Mouse (Mus musculus): ENCODE data around the gene Ppcdc. TPM values are rescaled to one million over a fixed set of nuclear protein-coding genes. Genes with fewer than 3 reads are reported as not detected.
A peak's percentile ranks its signal among the peaks of the same experiment; 100 is the strongest.

Ppcdc gene
- total RNA-seq (2021): 1 to 10 TPM; 7.1 to 7.7 TPM
- long read RNA-seq, experiment 1, partial matches to known transcripts: 3 of 10 reads
- long read RNA-seq, experiment 1, other reads (novel, unspliced or antisense): 2 of 10 reads
- long read RNA-seq, experiment 2, partial matches to known transcripts: 0 of 9 reads
- long read RNA-seq, experiment 2, other reads (novel, unspliced or antisense): 5 of 9 reads

GRCm38 (mm10) chr9:57439522-57440295 lies at the start of gene Ppcdc:
TSS of gene Ppcdc (minus strand) at chr9:57440124.
- DNase-seq: peak; percentile 81 to 87
- intact Hi-C loops (cut with DNase I): no loop called here

DNA sequence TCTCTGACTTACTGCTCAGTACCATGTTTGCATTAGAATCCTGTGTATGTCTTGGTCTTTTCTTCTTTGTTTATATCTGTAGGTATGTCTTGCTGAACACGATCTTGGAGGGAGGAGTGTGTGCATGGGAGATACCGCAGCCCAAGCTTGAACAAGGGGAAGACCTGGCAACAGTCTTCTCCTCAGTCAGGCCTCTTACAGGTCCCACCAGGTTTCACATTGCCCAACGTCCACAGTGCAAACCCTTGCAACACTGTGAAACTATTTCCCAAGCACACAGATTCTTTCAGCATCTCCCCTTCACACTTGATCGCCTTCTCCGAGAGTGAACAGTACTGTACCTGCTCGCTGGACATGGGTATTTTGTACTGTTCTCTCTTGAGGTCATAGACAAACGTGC lies 47.9 kb upstream of the Ppcdc start:
- DNase-seq: no peak
- intact Hi-C loops (cut with DNase I): loop anchor here (2.0 to 5.0 kb wide), 2 partner anchors 29 to 169 kb away; no protein-coding TSS in a partner anchor

DNA sequence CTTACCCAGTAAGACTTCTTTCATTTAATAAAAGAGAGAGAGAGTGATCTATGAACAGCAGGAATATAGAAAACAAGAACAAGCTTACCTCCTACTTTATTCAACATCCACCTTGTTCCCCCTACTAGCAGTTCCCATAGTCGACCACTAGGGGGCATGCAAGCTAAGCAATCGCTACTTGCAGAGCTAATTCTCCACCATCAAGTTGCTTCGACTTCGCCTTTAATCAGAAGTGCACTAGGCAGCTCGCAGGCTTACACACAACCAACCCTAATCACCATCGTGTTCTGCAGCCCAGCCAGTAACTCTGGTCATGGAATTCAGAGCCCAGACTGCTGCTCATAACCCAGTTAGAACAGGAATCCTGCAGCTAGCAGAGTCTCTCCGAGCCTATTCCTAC lies 45.9 kb upstream of the Ppcdc start:
- peak; percentile 52 to 71 for DNase-seq

GRCm38 (mm10) chr9:57468914-57469313 lies 29.0 kb upstream of the Ppcdc start:
- no peak for DNase-seq
- intact Hi-C loops (cut with DNase I): no loop called here

More for the DNA sequence above, 45.9 kb upstream of the Ppcdc start:
- intact Hi-C loops (cut with DNase I): loop anchor here (2.0 to 5.0 kb wide), 2 partner anchors 31 to 172 kb away; no protein-coding TSS in a partner anchor

GRCm38 (mm10) chr9:57467896-57468549 lies 28.1 kb upstream of the Ppcdc start, which contains the start of gene Scamp5:
TSS of gene Scamp5 (minus strand) at chr9:57468060.
- intact Hi-C loops (cut with DNase I): no loop called here
- DNase-seq: peak; percentile 65 to 76

GRCm38 (mm10) chr9:57467271-57467771 lies 27.4 kb upstream of the Ppcdc start:
- intact Hi-C loops (cut with DNase I): no loop called here
- DNase-seq: no peak

- DNase-seq: no peak
- intact Hi-C loops (cut with DNase I): no loop called here
Observed at GRCm38 (mm10) chr9:57466101-57466500, 26.2 kb upstream of the Ppcdc start.

DNA sequence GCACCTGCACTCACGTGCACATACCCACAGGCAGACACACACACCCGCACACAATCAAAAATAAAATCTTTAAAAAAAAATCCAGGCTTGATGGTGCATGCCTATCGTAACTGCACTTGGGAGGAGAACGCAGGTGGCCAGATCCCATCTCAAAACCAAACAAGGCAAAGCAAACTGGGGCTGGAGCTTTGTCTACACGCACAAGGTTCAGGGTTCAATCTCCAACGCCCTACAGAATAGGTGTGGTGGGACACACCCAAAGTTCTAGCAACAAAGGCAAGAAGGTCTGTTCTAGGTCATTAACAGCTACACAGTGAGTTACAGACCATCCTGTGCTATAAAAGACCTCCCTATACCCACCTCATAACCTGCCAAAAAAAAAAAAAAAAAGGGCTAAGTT lies 22.9 kb upstream of the Ppcdc start:
- no peak for DNase-seq
- intact Hi-C loops (cut with DNase I): no loop called here

DNA sequence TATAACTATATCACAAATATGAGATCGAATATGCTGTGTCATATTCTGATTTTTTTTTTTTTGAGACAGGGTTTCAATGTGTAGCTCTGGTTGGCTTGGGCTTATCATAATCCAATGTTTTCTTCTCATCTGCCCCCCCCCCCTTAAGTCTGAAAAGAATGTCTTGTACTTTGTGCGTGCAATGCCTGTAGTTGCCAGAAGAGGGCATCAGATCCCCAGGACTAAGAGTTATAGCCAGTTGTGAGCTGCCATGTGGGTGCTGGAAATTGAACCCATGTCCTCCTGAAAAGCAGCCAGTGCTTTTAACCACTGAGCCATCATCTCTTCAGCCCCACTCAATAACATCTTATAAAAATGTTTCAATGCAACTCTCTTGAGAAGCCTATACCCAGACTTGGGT lies 19.8 kb upstream of the Ppcdc start:
- DNase-seq: no peak
- intact Hi-C loops (cut with DNase I): no loop called here

DNA sequence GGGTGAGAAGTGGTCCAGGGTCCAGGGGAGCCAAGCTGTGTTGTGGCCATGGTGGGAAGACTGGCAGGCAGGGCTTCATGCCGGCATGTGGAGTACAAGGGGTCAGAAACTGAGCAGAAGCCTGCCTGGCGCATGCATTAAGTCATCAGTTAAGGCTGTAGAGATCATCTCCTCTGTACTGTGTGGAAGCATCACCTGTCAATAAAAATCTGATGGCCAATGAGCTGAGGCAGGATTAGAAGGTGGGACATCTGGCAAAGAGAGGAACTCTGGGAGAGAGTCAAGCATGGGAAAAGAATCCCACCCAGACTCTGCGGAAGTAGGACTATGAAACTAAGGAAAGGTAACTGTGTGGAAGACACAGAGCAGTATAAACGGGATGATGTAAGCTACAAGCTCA lies 13.6 kb upstream of the Ppcdc start:
- no peak for DNase-seq
- intact Hi-C loops (cut with DNase I): no loop called here

DNA sequence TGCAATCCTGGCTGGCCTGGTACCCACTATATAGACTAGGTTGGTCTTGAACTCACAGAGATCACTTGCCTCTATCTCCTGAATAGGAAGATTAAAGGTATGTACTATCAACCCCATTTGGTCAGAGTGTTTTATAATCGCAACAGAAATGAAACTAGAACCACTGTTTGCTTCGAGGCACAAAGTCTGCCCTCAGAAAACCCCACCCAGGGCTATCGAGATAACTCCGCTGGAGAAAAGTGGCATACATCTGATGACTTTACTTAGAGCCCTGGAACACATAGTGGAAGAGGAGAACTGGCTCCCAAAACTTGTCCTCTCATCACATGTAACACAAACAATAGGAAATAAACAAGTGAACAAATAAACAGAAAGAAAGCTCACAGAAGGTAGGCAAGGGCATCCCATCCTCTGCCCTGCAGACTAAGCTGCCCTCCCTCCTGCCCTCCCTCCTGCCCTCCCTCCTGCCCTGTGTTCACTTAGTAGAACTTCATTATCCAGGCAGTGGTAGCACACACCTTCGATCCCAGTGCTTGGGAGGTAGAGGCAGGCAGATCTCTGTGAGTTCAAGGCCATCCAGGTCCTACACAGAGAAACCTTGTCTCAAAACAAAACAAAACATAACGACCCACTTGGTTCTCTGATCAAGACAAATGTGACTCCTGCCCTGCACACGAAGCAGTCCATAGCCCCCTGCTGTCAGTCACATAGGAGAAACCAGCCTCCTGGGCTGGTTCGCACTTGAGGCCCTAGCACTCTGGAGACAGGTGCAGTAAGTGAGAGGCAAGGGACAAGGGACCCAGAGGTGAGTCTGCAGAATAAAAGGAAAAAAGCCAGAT lies 12.9 kb upstream of the Ppcdc start:
- no peak for DNase-seq
- intact Hi-C loops (cut with DNase I): no loop called here

DNA sequence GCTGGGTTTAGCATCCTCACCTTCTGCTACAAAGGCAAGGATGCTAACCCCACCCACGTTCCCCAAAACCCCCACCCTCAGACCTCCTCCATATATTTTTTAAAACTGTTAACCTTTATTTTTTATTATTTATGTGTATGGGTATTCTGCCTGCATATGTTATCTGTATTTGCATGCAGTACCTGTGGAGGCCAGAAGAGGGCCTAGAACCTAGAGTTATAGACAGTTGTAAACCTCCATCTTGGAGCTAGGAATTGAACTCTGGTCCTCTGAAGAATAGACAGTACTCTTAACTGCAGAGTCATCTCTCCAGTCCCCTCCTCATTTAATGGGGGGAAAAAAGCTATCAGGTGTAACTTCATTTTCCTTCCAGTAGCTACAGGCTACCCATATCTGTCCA lies 9.8 kb upstream of the Ppcdc start:
- intact Hi-C loops (cut with DNase I): no loop called here
- DNase-seq: no peak

DNA sequence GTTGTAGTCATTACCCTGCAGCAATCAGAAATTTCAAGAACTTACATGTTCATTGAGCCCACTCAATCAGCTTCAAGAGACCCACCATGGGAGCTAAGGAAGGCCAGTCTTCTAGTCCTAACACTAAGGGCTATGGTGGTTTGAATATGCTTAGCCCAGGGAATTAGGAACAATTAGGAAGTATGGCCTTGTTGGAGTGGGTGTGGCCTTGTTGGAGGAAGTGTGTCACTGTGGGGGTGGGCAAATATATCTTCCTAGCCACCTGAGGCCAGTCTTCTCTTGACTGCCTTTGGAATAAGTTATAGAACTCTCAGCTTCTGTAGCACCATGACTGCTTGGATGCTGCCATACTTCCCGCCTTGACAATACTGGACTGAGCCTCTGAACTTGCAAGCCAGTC lies 696 bp upstream of the Ppcdc start:
- DNase-seq: no peak
- intact Hi-C loops (cut with DNase I): no loop called here

DNA sequence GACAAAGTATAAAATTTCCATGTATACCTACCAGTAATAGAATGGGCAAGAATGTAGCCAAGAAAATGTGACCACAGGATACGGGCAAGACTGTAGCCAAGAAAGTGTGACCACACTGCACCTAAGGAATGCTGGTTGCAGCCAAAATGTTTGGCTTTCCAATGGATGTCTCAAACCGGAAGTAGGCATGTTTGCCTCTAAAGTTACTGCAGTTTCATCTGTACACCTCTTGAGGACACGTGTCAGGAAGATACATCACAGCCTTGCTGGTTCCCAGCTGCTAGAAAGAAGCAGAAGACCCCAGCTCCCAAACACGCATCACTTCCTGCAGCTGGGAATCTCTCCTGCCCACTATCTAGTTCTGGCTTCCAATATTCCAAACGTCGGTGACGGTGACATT lies 841 bp downstream of the Ppcdc start:
- DNase-seq: no peak
- intact Hi-C loops (cut with DNase I): no loop called here

DNA sequence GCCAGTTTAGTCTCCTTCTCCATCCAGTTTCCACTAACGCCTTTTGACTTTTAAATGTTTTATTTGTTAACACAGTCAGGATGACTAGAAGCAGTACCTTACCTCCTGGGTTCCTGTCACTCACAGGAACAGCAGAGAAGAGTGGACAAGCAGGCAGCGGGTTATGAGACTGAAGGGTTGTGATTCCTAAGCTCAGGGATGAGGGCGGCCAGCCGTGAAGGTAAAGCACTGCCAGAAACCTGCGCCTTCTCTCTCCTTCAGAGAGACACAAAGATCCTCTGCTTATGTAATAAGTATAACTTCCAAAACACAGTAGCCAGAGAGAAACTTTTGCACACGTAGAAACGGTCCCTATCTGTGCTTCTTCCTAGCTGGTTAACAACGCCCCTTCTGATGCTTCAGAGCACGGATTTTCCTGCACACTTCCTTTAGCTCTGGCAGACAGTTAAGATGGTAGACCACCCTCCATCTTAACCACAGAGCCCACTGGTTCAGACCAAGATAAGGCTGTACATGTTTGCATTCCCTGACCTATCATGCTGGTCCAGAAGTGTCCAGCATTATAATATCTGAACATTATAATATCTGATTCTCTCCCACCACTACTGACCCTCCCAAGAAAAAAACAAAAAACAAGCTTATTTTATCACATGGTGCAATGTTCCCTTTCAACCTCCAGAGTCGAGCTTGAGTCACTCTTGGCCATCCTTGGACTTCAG lies 1.9 kb downstream of the Ppcdc start:
- intact Hi-C loops (cut with DNase I): no loop called here
- DNase-seq: no peak

- intact Hi-C loops (cut with DNase I): no loop called here
- no peak for DNase-seq
Observed at GRCm38 (mm10) chr9:57436166-57436565, 3.8 kb downstream of the Ppcdc start.

- intact Hi-C loops (cut with DNase I): loop anchor here (2.0 kb wide), 2 partner anchors 176 to 226 kb away; no protein-coding TSS in a partner anchor
Observed at GRCm38 (mm10) chr9:57434405-57435165, 5.3 kb downstream of the Ppcdc start.

GRCm38 (mm10) chr9:57433097-57434032 lies 6.6 kb downstream of the Ppcdc start:
- intact Hi-C loops (cut with DNase I): loop anchor here (2.0 kb wide), 2 partner anchors 175 to 225 kb away; no protein-coding TSS in a partner anchor
- DNase-seq: peak; percentile 63 to 78

More at GRCm38 (mm10) chr9:57434405-57435165, 5.3 kb downstream of the Ppcdc start:
- DNase-seq: no peak

Measured in gastrocnemius, postnatal 36 days (tissue).